Mouse (Mus musculus): Measurements from ENCODE around the gene Pfdn6. TPM values are rescaled to one million over a fixed set of nuclear protein-coding genes. Genes with fewer than 3 reads are reported as not detected.
A peak's percentile ranks its signal among the peaks of the same experiment; 100 is the strongest.
"Not testable (repeated sequence)": the region's sequence is repeated elsewhere in the genome, so short reads cannot be mapped to it uniquely, and the experiment has no call there.

The Pfdn6 gene
- polyA plus RNA-seq, 1 experiment from 2014 or later: 133 TPM

- H3K9ac ChIP-seq (ENCODE audit: low read length); H3K9me3 ChIP-seq (replicated peaks; ENCODE audit: control insufficient read depth, low read length); H3K4me1 ChIP-seq (ENCODE audit: control insufficient read depth, insufficient read depth, low read length); H3K36me3 ChIP-seq (ENCODE audit: control insufficient read depth, insufficient read depth); H3K4me2 ChIP-seq (ENCODE audit: low read depth, low read length); H3K27me3 ChIP-seq (ENCODE audit: control insufficient read depth, insufficient read depth, low read length); H3K27ac ChIP-seq (ENCODE audit: low read length); ATAC-seq (replicated peaks; ENCODE audit: extremely low read depth, insufficient read depth, low FRiP score); H3K4me3 ChIP-seq (ENCODE audit: low read length): not testable (repeated sequence)
- WGBS: 59% methylated on average over 4 of the region's 4 CpGs
Observed at GRCm38 (mm10) chr17:33898193-33898592, 42.0 kb downstream of the Pfdn6 start.

DNA sequence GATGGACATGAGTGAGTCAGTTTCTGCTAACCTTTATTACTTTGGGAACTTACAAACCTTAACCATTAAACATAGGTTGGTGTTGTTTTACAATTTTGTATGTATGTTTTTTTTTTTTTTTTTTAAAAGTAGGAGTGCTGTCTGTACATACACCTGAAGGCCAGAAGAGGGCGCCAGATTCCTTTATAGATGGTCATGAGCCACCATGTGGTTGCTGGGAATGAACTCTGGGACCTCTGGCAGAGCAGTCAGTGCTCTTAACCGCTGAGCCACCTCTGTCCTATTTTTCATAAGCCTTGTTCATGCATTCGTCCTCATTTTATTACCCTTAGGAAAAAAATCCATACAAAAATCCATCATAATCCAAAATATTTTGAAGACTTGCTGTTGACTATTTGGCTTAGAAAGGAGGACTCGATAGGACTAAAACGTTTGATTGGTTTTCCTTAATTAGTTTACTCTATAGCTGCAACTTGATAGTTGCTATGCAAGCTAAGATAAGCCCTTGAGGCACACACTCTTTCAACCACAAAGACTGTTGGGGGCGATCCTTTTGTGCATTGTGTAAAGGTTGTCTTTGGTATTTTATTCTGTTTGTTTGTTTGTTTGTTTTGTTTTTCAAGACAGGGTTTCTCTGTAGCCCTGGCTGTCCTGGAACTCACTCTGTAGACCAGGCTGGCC, 42.9 kb downstream of the Pfdn6 start:
- Histone ChIP-seq H3K36me3 (ENCODE audit: control insufficient read depth, insufficient read depth) (no peaks in the 10 kb centered on the region), H3K9ac (ENCODE audit: low read length) (no peak overlapping the region), H3K9me3 (replicated peaks; ENCODE audit: control insufficient read depth, low read length) (no peaks in the 10 kb centered on the region), H3K4me1 (ENCODE audit: control insufficient read depth, insufficient read depth, low read length) (no peaks in the 10 kb centered on the region), H3K27me3 (ENCODE audit: control insufficient read depth, insufficient read depth, low read length) (no peaks in the 10 kb centered on the region), H3K4me2 (ENCODE audit: low read depth, low read length) (no peak overlapping the region), H3K27ac (ENCODE audit: low read length) (no peak overlapping the region), H3K4me3 (ENCODE audit: low read length) (no peak overlapping the region)
- WGBS: 42% methylated on average over 6 of the region's 6 CpGs
- no peak for ATAC-seq (replicated peaks; ENCODE audit: extremely low read depth, insufficient read depth, low FRiP score)

GRCm38 (mm10) chr17:33893011-33893410, 47.1 kb downstream of the Pfdn6 start:
- H3K36me3 ChIP-seq (ENCODE audit: control insufficient read depth, insufficient read depth); H3K4me2 ChIP-seq (ENCODE audit: low read depth, low read length); H3K27me3 ChIP-seq (ENCODE audit: control insufficient read depth, insufficient read depth, low read length); H3K4me1 ChIP-seq (ENCODE audit: control insufficient read depth, insufficient read depth, low read length); H3K4me3 ChIP-seq (ENCODE audit: low read length); H3K9me3 ChIP-seq (replicated peaks; ENCODE audit: control insufficient read depth, low read length); H3K27ac ChIP-seq (ENCODE audit: low read length); ATAC-seq (replicated peaks; ENCODE audit: extremely low read depth, insufficient read depth, low FRiP score); H3K9ac ChIP-seq (ENCODE audit: low read length): not testable (repeated sequence)
- 77% methylated on average over 4 of the region's 4 CpGs for WGBS

- Histone ChIP-seq H3K27ac (ENCODE audit: low read length) (no peak overlapping the region), H3K36me3 (ENCODE audit: control insufficient read depth, insufficient read depth) (no peaks in the 10 kb centered on the region), H3K27me3 (ENCODE audit: control insufficient read depth, insufficient read depth, low read length) (no peaks in the 10 kb centered on the region), H3K4me1 (ENCODE audit: control insufficient read depth, insufficient read depth, low read length) (peaks cover 10% of the 10 kb centered on the region), H3K4me2 (ENCODE audit: low read depth, low read length) (no peak overlapping the region), H3K4me3 (ENCODE audit: low read length) (no peak overlapping the region), H3K9ac (ENCODE audit: low read length) (no peak overlapping the region), H3K9me3 (replicated peaks; ENCODE audit: control insufficient read depth, low read length) (no peaks in the 10 kb centered on the region)
- no peak for ATAC-seq (replicated peaks; ENCODE audit: extremely low read depth, insufficient read depth, low FRiP score)
- 27% methylated on average over 7 of the region's 7 CpGs for WGBS
Observed at GRCm38 (mm10) chr17:33892429-33892828, 47.7 kb downstream of the Pfdn6 start.

DNA sequence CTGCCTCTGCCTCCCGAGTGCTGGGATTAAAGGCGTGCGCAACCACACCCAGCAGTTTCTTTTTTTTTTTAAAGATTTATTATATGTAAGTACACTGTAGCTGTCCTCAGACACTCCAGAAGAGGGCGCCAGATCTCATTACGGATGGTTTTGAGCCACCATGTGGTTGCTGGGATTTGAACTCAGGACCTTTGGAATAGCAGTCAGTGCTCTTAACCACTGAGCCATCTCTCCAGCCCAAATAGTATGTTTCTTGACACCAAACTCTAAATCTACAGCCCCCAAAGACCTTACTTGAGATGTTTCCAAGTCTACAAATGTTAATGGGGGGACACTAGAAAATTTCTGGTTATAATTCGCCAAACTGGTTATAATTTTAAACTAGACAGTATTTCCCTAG, 48.3 kb downstream of the Pfdn6 start:
- not testable (repeated sequence) for H3K4me2 ChIP-seq (ENCODE audit: low read depth, low read length); H3K9ac ChIP-seq (ENCODE audit: low read length); H3K27ac ChIP-seq (ENCODE audit: low read length); H3K27me3 ChIP-seq (ENCODE audit: control insufficient read depth, insufficient read depth, low read length); H3K36me3 ChIP-seq (ENCODE audit: control insufficient read depth, insufficient read depth); H3K9me3 ChIP-seq (replicated peaks; ENCODE audit: control insufficient read depth, low read length); H3K4me3 ChIP-seq (ENCODE audit: low read length); ATAC-seq (replicated peaks; ENCODE audit: extremely low read depth, insufficient read depth, low FRiP score)
- H3K4me1 ChIP-seq (ENCODE audit: control insufficient read depth, insufficient read depth, low read length): peaks cover 10% of the 10 kb centered on the region
- WGBS: 66% methylated on average over 6 of the region's 6 CpGs

DNA sequence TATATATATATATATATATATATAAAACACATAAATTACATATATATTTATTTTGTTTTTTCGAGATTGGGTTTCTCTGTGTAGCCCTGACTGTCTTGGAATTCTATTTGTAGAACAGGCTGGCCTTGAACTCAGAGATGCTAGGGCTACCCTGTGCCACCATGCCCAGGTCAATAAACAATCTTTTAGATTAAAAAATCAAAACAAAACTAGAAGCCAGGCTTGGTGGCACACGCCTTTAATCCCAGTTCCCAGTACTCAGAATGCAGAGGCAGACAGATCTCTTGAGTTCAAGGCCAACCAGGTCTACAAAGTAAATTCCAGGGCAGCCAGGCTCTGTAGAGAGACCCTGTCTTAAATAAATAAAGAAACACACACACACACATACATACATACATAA, 48.8 kb downstream of the Pfdn6 start:
- Histone ChIP-seq H3K4me3 (ENCODE audit: low read length) (no peak overlapping the region), H3K27ac (ENCODE audit: low read length) (no peak overlapping the region), H3K36me3 (ENCODE audit: control insufficient read depth, insufficient read depth) (no peaks in the 10 kb centered on the region), H3K9me3 (replicated peaks; ENCODE audit: control insufficient read depth, low read length) (no peaks in the 10 kb centered on the region), H3K27me3 (ENCODE audit: control insufficient read depth, insufficient read depth, low read length) (no peaks in the 10 kb centered on the region), H3K4me1 (ENCODE audit: control insufficient read depth, insufficient read depth, low read length) (peaks cover 10% of the 10 kb centered on the region), H3K4me2 (ENCODE audit: low read depth, low read length) (no peak overlapping the region), H3K9ac (ENCODE audit: low read length) (no peak overlapping the region)
- no peak for ATAC-seq (replicated peaks; ENCODE audit: extremely low read depth, insufficient read depth, low FRiP score)
- WGBS: 53% methylated on average over 2 of the region's 2 CpGs

DNA sequence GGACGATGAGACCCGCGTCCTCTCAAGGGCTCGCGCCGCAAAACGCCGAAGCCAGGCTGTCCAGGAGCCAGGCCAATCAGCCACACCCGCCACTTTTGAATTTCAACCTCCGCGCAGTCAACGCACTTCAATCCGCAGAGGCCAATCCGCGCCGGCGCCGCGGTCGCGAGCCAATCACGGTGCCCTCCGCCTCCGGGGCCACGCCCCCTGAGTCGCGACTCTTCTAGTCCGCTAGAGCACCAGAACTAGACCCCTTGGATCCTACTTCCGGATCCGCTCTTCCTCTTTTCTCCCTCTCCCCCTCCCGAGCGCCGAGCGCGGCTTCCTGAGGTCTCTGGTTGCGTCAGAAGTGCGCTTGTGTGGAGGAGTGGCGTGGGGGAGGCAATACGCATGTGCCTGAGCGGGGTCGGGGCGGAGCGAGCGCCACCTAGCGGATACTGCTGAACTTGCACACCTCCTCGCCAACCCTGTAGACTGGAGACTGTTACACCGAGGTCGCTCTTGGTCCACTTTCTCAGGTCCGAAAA, 49.5 kb downstream of the Pfdn6 start, which contains the start of gene Kifc1:
TSS of gene Kifc1 (minus strand) at position 129 of the 527 bp plus-strand sequence.
- under 1% methylated on average over 43 of the region's 49 CpGs for WGBS
- no peaks in the 10 kb centered on the region for H3K27me3 ChIP-seq (ENCODE audit: control insufficient read depth, insufficient read depth, low read length)
- peak within 1 kb of the TSS; percentile 70 for H3K4me3 ChIP-seq (ENCODE audit: low read length)
- H3K36me3 ChIP-seq (ENCODE audit: control insufficient read depth, insufficient read depth): no peaks in the 10 kb centered on the region; the same call in 1 of the 2 replicates
- peak; percentile 99 for ATAC-seq (replicated peaks; ENCODE audit: extremely low read depth, insufficient read depth, low FRiP score)
- no peaks in the 10 kb centered on the region for H3K9me3 ChIP-seq (replicated peaks; ENCODE audit: control insufficient read depth, low read length)
- peak within 1 kb of the TSS; percentile 68 for H3K4me2 ChIP-seq (ENCODE audit: low read depth, low read length)
- H3K9ac ChIP-seq (ENCODE audit: low read length): peak within 1 kb of the TSS; percentile 75
- peak within 1 kb of the TSS; percentile 48 for H3K27ac ChIP-seq (ENCODE audit: low read length)
- peaks cover 10% of the 10 kb centered on the region for H3K4me1 ChIP-seq (ENCODE audit: control insufficient read depth, insufficient read depth, low read length)

DNA sequence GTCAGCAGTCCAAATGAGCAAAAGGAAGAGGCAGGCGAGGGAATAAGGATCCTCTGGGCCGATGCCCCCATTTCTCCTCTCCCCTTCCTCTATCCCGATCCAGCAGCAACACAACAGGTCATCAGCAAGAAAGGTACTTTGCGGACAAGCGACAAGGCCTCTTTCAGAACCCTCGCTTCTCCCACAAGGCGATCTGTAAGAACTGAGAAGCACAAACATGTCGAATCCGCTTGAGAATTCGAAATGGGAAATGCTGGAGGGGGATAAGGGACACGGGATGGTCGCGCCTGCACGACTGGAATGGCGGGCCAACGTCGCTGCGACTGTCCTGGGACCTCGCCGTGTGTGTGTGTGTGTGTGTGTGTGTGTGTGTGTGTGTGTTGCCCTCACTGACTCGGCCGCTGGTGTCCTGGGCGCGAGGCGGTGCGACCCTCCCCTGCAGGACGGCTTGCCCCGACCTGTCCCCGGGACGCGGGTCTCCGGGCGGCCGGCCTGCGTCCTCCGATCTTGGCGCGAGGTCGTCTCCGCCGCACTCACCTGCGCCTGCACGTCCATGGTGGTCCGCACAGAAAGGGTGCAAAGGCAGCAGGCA, 50.1 kb downstream of the Pfdn6 start:
- under 1% methylated on average over 42 of the region's 44 CpGs for WGBS
- Histone ChIP-seq H3K4me3 (ENCODE audit: low read length) (peak overlapping the region; percentile 70), H3K4me1 (ENCODE audit: control insufficient read depth, insufficient read depth, low read length) (peaks cover 10% of the 10 kb centered on the region), H3K27ac (ENCODE audit: low read length) (peak overlapping the region; percentile 48), H3K9ac (ENCODE audit: low read length) (peak overlapping the region; percentile 75), H3K4me2 (ENCODE audit: low read depth, low read length) (peak overlapping the region; percentile 68)
- H3K36me3 ChIP-seq (ENCODE audit: control insufficient read depth, insufficient read depth); H3K27me3 ChIP-seq (ENCODE audit: control insufficient read depth, insufficient read depth, low read length); H3K9me3 ChIP-seq (replicated peaks; ENCODE audit: control insufficient read depth, low read length): not testable (repeated sequence)
- ATAC-seq (replicated peaks; ENCODE audit: extremely low read depth, insufficient read depth, low FRiP score): peak; percentile 7
